Mouse (Mus musculus) small intestine, adult 2 months (tissue): ENCODE measurements around the gene Traf2.

ENCODE experiments used
- CTCF ChIP-seq: fragments of 200-500 bp; IDR thresholded peaks from 2 replicates; pipeline ENCODE4 v1.5.1; 2012; ENCODE audit warnings: low read depth, mild to moderate bottlenecking, control low read depth, inconsistent platforms, low read length, moderate library complexity, mixed read lengths; ENCODE audit not compliant: insufficient replicate concordance, insufficient read length; ENCODE audit errors: extremely low read depth
- POLR2A ChIP-seq: fragments of 200-500 bp; IDR thresholded peaks from 2 replicates; pipeline ENCODE4 v1.6.1; 2012; ENCODE audit warnings: low read depth, mild to moderate bottlenecking, control low read depth, inconsistent platforms, low read length, moderate library complexity

DNA sequence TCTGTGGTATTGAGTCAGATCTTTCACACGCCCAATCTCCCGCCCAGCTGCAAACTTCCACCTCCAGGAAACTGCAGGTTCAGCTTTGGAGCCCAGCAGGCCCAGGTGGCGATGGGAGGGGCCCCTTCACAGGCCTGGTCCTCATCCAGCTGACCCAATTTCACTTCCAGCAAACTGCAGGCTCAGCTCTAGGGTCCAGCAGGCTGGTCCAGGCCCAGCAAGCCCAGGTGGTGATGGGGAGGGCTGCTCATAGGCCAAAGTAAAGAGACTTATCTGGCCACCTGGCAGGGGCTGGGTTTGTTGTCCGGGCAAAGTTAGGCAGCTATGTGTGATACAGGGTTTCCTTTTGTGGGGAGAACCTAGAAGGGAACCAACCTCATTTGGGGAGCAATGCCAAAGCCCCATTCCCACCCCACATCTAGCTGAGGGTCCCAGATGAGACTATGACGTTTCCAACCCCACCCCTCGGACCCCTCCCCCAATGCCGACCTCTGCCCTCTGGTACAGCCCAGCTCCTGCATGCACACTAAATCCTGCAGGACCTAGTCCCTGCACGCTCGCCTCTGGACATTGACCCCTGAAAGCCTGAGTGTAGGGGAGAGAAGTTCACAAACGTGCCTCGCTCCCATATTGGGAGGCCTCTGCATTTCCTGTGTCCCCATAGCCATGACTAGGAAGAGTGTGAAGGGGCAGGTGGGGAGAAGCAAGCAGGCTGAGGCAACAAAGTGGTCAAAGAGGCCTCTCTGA is 61.7 kb downstream of the Traf2 start:
- TF ChIP-seq POLR2A (no peak; the same call in 1 of the 2 replicates), CTCF (no peak)
